Mouse (Mus musculus) neural tube, embryonic 14.5 days (tissue): ENCODE data around the gene Mmrn2. TPM values are rescaled to one million over a fixed set of nuclear protein-coding genes. Genes with fewer than 3 reads are reported as not detected.
"Not testable (repeated sequence)": the region's sequence is repeated elsewhere in the genome, so short reads cannot be mapped to it uniquely, and the experiment has no call there.

ENCODE experiments used
- ATAC-seq: fragments of 200-750 bp; cut with Nextera tagmentation; 2 replicates; pipeline ENCODE4 v1.8.0; 2017; ENCODE audit warnings: low read depth, mild to moderate bottlenecking, moderate TSS enrichment, moderate library complexity
- H3K27ac ChIP-seq: fragments of 300-500 bp; sonication (generic); 2 replicates; pipeline ENCODE4 v1.5.1; 2014; ENCODE audit warnings: low read depth, mild to moderate bottlenecking, control low read depth, low read length, moderate library complexity, mixed read lengths
- H3K27me3 ChIP-seq: fragments of 300-500 bp; sonication (generic); 2 replicates; pipeline ENCODE4 v1.6.1; 2014; ENCODE audit warnings: low read length; ENCODE audit not compliant: control insufficient read depth, insufficient read depth
- H3K36me3 ChIP-seq: fragments of 300-500 bp; sonication (generic); 2 replicates; pipeline ENCODE4 v1.6.1; 2014; ENCODE audit warnings: low read length, mixed read lengths; ENCODE audit not compliant: control insufficient read depth, insufficient read depth
- H3K4me1 ChIP-seq: fragments of 300-500 bp; sonication (generic); 2 replicates; pipeline ENCODE4 v1.6.1; 2014; ENCODE audit warnings: low read length; ENCODE audit not compliant: control insufficient read depth, insufficient read depth
- H3K4me2 ChIP-seq: fragments of 300-500 bp; sonication (generic); 2 replicates; pipeline ENCODE4 v1.6.1; 2014; ENCODE audit warnings: mild to moderate bottlenecking, low read depth, low read length, control low read depth
- H3K4me3 ChIP-seq: fragments of 300-500 bp; sonication (generic); 2 replicates; pipeline ENCODE4 v1.5.1; 2014; ENCODE audit warnings: low read depth, low read length, control low read depth, mixed read lengths
- H3K9ac ChIP-seq: fragments of 300-500 bp; sonication (generic); replicated peaks from 2 replicates; pipeline ENCODE4 v1.6.1; 2014; ENCODE audit warnings: low read depth, mild to moderate bottlenecking, control low read depth, low read length, mixed read lengths
- H3K9me3 ChIP-seq: fragments of 300-500 bp; sonication (generic); 2 replicates; pipeline ENCODE4 v1.6.1; 2016; ENCODE audit warnings: low read length; ENCODE audit not compliant: control insufficient read depth
- WGBS: fragments of 180-500 bp; shearing (Covaris S2); extraction: QIAGEN DNeasy Blood & Tissue Kit; methylation state at CpG from one replicate; pipeline ENCODE4 v1.1.7; 2014; 5-methylcytosine and 5-hydroxymethylcytosine counted together
- polyA plus RNA-seq: library from polyadenylated mRNA; unstranded; fragments of >200 nt; fragmentation: Nextera tagmentation; extraction: Ambion mirVana; gene quantifications from 2 replicates; pipeline ENCODE4 v1.2.1, GENCODE M21; 2014

Gene Mmrn2
- polyA plus RNA-seq, 1 experiment from 2014 or later: 2.4 TPM

- no peak overlapping the region for H3K4me3 ChIP-seq
- H3K27me3 ChIP-seq: no peaks in the 10 kb centered on the region
- no peak overlapping the region for H3K4me2 ChIP-seq
- H3K9me3 ChIP-seq: no peaks in the 10 kb centered on the region
- H3K4me1 ChIP-seq: no peaks in the 10 kb centered on the region
- WGBS: 98% methylated on average over 7 of the region's 7 CpGs
- no peak overlapping the region for H3K9ac ChIP-seq
- H3K27ac ChIP-seq: no peak overlapping the region
- no peak for ATAC-seq
- H3K36me3 ChIP-seq: peaks cover 8% of the 10 kb centered on the region
Measured at GRCm38 (mm10) chr14:34403424-34403823, 28.2 kb downstream of the Mmrn2 start.

DNA sequence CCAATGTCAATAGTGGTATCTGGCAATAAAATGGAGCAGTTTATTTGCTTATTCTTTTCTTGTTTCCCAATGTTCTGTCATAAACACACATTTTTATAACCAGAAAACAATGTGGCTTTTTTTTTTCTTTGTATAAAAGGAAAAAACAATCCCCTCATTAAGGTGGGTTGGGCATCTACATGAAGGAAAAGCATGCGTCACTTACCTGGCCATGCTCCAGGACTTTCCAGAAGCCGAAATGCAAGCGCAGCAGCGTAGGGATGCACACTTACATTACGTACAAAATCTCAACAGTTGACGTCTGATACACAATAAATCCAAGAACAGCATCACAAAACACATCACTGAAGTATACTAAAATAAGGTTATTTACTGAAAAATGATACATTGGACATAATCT lies 35.5 kb downstream of the Mmrn2 start:
- Histone ChIP-seq H3K4me3 (no peak overlapping the region), H3K27ac (no peak overlapping the region), H3K36me3 (peaks cover 25% of the 10 kb centered on the region), H3K4me1 (no peaks in the 10 kb centered on the region), H3K9me3 (no peaks in the 10 kb centered on the region), H3K9ac (no peak overlapping the region), H3K27me3 (no peaks in the 10 kb centered on the region), H3K4me2 (no peak overlapping the region)
- ATAC-seq: no peak
- 96% methylated on average over 6 of the region's 6 CpGs for WGBS

DNA sequence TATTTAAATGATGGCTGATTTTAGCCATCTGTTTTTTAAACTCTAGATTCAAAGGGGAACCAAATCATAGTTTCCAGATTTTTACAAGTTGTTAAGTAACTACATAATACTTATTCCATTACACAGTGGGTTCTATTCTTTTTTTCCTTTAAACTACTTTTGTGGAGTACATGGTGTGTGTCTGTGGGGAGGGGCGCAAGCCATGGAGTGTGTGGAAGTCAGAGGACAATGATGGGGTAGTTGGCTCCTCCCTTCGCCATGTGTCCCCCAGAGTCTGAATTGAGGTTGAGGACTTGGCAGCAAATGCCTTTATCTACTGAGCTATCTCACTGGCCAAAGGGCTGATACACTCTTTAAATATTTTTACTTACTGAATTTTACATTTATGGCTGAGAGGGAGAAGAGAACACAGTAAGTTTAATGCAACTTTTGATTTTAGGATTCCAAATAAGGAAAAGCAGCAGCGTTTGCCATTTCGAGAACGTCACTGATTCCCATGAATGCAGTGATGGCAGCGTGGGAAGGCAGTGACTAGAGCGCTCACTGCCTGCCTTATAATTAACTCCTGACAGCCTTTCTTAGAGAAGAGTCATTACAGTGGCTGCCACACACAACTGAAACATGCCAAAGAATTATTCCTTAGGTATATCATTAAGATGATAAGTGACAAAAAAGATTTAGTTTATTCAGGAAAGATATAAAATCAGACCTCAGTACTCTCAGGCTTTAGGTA lies 37.1 kb downstream of the Mmrn2 start:
- no peak overlapping the region for H3K4me2 ChIP-seq
- ATAC-seq: no peak
- peaks cover 25% of the 10 kb centered on the region for H3K36me3 ChIP-seq
- H3K4me1 ChIP-seq: no peaks in the 10 kb centered on the region
- H3K9me3 ChIP-seq: no peaks in the 10 kb centered on the region
- no peak overlapping the region for H3K9ac ChIP-seq
- no peak overlapping the region for H3K27ac ChIP-seq
- H3K4me3 ChIP-seq: no peak overlapping the region
- WGBS: 91% methylated on average over 7 of the region's 7 CpGs
- no peaks in the 10 kb centered on the region for H3K27me3 ChIP-seq

DNA sequence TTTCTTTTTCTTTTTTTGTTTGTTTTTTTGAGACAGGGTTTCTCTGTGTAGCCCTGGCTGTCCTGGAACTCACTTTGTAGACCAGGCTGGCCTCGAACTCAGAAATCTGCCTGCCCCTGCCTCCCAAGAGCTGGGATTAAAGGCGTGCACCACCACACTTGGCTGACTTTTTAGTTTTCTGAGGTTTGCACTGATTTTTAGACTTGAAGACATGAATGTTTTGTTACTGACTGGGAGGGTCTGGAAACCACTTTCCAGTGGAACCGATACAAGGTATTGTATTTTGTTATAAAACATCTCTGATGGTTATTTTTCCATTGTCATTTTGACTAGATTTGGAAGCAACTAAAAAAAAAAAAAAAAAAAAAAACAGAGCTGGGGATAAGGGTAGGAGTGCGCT lies 41.7 kb downstream of the Mmrn2 start:
- H3K4me1 ChIP-seq, ATAC-seq, H3K4me2 ChIP-seq, H3K27ac ChIP-seq, H3K4me3 ChIP-seq, H3K9ac ChIP-seq, H3K27me3 ChIP-seq, H3K9me3 ChIP-seq: not testable (repeated sequence)
- H3K36me3 ChIP-seq: peaks cover 13% of the 10 kb centered on the region; the same call in 1 of the 2 replicates
- over 99% methylated on average over 4 of the region's 4 CpGs for WGBS

DNA sequence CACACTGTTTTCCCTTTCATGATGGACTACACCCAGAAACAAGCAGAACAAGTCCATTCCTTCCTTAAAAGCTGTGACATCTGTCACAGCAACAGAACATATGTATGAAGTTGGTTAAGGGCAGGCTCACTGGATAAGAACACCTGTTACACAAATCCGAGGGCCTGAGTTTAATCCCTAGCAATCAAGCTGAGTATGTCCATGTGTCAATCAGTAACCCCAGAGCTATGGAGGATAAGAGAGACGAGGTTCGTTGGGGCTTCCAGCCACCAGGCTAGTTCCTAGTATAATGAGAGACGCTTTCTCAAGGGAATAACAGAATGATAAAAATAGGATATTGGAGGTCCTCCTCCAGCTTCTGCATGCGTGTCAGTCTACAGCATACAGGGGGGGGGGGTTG lies 42.2 kb downstream of the Mmrn2 start:
- ATAC-seq: no peak
- Histone ChIP-seq H3K27me3 (no peaks in the 10 kb centered on the region), H3K9ac (no peak overlapping the region), H3K36me3 (peaks cover 13% of the 10 kb centered on the region; the same call in 1 of the 2 replicates), H3K27ac (no peak overlapping the region), H3K9me3 (no peaks in the 10 kb centered on the region), H3K4me3 (no peak overlapping the region), H3K4me1 (no peaks in the 10 kb centered on the region), H3K4me2 (no peak overlapping the region)
- 90% methylated on average over 5 of the region's 5 CpGs for WGBS

DNA sequence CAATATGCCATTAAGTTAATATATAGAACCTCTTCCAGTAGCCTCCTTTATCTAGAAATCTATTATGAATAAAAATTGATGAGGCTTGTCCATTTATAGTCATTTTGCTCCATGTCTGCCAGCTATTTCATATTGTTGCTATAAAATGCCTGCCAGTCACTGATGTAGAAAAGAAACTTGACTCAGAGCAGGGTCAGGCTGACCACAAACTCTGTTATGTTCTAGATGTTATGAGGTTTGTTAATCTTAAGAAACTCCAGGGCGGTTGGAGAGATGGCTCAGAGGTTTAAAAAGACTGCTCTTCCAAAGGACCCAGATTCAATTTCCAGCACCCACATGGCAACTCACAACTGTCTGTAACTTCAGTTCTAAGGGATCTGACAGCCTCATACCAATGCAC lies 45.8 kb downstream of the Mmrn2 start:
- Histone ChIP-seq H3K27ac (no peak overlapping the region), H3K9ac (no peak overlapping the region), H3K4me3 (no peak overlapping the region), H3K9me3 (no peaks in the 10 kb centered on the region), H3K36me3 (peaks cover 6% of the 10 kb centered on the region; the same call in 1 of the 2 replicates), H3K4me2 (no peak overlapping the region), H3K27me3 (no peaks in the 10 kb centered on the region), H3K4me1 (no peaks in the 10 kb centered on the region)
- ATAC-seq: no peak
- WGBS: 92% methylated on average over 1 of the region's 1 CpGs

- Histone ChIP-seq H3K36me3 (0 out of 2 replicates have a peak, but pooled peaks cover 6% of the 10 kb centered on the region), H3K4me3 (no peak overlapping the region), H3K4me1 (no peaks in the 10 kb centered on the region), H3K4me2 (no peak overlapping the region), H3K9me3 (no peaks in the 10 kb centered on the region), H3K9ac (no peak overlapping the region), H3K27ac (no peak overlapping the region), H3K27me3 (no peaks in the 10 kb centered on the region)
- no peak for ATAC-seq
- WGBS: 96% methylated on average over 3 of the region's 3 CpGs
Measured at GRCm38 (mm10) chr14:34428274-34428673, 53.0 kb downstream of the Mmrn2 start.

DNA sequence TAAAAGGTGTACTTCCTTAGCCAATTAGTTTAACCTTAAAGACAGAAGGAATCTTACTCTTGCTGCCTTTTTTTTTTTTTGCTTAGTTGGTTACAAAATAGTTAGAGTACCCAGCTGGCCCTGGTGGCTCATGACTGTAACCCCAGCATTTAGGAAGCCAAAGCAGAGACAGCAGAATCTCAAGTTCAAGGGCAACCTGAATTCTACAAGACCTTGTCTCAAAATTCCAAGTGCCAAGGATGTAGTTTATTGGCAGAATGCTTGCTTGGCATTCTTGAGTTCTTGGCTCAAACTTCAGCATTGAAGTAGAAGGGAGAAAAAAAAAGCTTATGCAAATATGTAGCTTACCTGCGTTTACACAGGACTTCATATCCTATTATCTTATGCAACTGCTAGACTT lies 53.8 kb downstream of the Mmrn2 start:
- H3K4me2 ChIP-seq: no peak overlapping the region
- no peak for ATAC-seq
- H3K36me3 ChIP-seq: 0 out of 2 replicates have a peak, but pooled peaks cover 6% of the 10 kb centered on the region
- no peak overlapping the region for H3K27ac ChIP-seq
- H3K27me3 ChIP-seq: no peaks in the 10 kb centered on the region
- H3K4me1 ChIP-seq: no peaks in the 10 kb centered on the region
- 94% methylated on average over 1 of the region's 1 CpGs for WGBS
- H3K9ac ChIP-seq: no peak overlapping the region
- H3K4me3 ChIP-seq: no peak overlapping the region
- H3K9me3 ChIP-seq: no peaks in the 10 kb centered on the region

DNA sequence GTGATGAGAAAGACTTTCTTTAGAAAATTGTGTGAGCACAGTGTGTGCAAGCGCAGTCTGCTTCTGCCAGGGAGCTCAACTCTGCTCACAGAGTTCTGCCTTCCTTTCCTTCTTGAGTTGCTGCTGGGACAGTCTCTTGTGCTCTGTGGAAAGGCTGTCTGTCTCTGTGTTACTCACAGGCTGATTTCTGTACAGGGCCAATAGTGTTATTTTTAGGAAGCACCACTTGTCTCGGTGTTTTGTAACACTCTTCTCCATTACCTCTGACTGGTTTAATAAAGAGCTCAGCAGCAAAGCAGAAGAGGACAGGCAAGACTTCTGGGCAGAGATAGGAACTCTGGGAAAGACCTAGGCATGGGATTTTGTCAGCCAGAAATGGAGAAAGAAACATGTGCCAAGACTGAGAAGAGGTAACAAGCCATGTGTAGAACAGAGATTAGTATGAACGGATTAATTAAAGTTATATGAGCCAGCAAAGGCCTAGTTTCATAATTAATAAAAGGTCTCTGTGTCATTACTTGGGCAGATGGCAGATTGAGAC lies 65.3 kb downstream of the Mmrn2 start:
- H3K27me3 ChIP-seq: no peaks in the 10 kb centered on the region
- H3K4me2 ChIP-seq: no peak overlapping the region
- no peaks in the 10 kb centered on the region for H3K4me1 ChIP-seq
- H3K9me3 ChIP-seq: no peaks in the 10 kb centered on the region
- H3K4me3 ChIP-seq: no peak overlapping the region
- H3K36me3 ChIP-seq: 0 out of 2 replicates have a peak, but pooled peaks cover 3% of the 10 kb centered on the region
- no peak overlapping the region for H3K9ac ChIP-seq
- H3K27ac ChIP-seq: no peak overlapping the region
- ATAC-seq: no peak
- WGBS: 91% methylated on average over 3 of the region's 3 CpGs
